Mouse (Mus musculus) stomach, postnatal 0 days (tissue): ENCODE measurements at regions not wholly inside any gene's neighbourhood (a gene's known extent, or its start where the extent isn't known, plus 50 kb on each side); places are given as distances from the start of the nearest gene placed in this dataset.

Experiments used
- CTCF ChIP-seq: IDR thresholded peaks from 2 replicates; pipeline ENCODE4 v1.5.1; 2016; ENCODE audit warnings: antibody characterized with exemption, low read depth, mild to moderate bottlenecking, moderate library complexity
- EP300 ChIP-seq: optimal IDR thresholded peaks from 2 replicates; pipeline ENCODE3; 2016; ENCODE audit warnings: antibody characterized with exemption

- TF ChIP-seq CTCF (no peak), EP300 (no peak)
These were observed 154.9 kb downstream of the Qrsl1 start for GRCm38 (mm10) chr10:43746631-43747001.
